Mouse (Mus musculus) megakaryocyte, embryonic 14.5 days (primary cell): Measurements from ENCODE around the gene Zgrf1.

ENCODE experiments used
- FLI1 ChIP-seq: IDR thresholded peaks from 2 replicates; pipeline ENCODE4 v1.6.1; 2012; ENCODE audit warnings: low read length, inconsistent platforms, mixed read lengths
- GATA1 ChIP-seq: IDR thresholded peaks from 3 replicates; pipeline ENCODE4 v1.6.1; 2012; ENCODE audit warnings: mixed read lengths, low read length, inconsistent platforms, borderline replicate concordance

- no peak for TF ChIP-seq GATA1
- no peak for TF ChIP-seq FLI1
Observed at GRCm38 (mm10) chr3:127511786-127512746, 41.2 kb upstream of the Zgrf1 start.
